Mouse (Mus musculus) kidney, embryonic 14.5 days (tissue): ENCODE measurements around the gene Esyt3. TPM values are rescaled to one million over a fixed set of nuclear protein-coding genes. Genes with fewer than 3 reads are reported as not detected.

Source experiments
- ATAC-seq: fragments of 200-750 bp; cut with Nextera tagmentation; 2 replicates; pipeline ENCODE4 v1.8.0; 2017; ENCODE audit warnings: moderate number of reproducible peaks, mild to moderate bottlenecking, moderate TSS enrichment, moderate library complexity; ENCODE audit not compliant: low FRiP score, low TSS enrichment
- H3K27ac ChIP-seq: fragments of 300-500 bp; sonication (generic); 2 replicates; pipeline ENCODE4 v1.5.1; 2014; ENCODE audit warnings: low read depth, mild to moderate bottlenecking, low read length, moderate library complexity, mixed read lengths
- H3K27me3 ChIP-seq: fragments of 300-500 bp; sonication (generic); 2 replicates; pipeline ENCODE4 v1.6.1; 2014; ENCODE audit warnings: mild to moderate bottlenecking, low read length; ENCODE audit not compliant: control insufficient read depth, insufficient read depth
- H3K36me3 ChIP-seq: fragments of 300-500 bp; sonication (generic); 2 replicates; pipeline ENCODE4 v1.6.1; 2014; ENCODE audit warnings: low read length, mixed read lengths; ENCODE audit not compliant: control insufficient read depth, insufficient read depth
- H3K4me1 ChIP-seq: fragments of 300-500 bp; sonication (generic); 2 replicates; pipeline ENCODE4 v1.6.1; 2014; ENCODE audit warnings: low read length, mixed read lengths; ENCODE audit not compliant: control insufficient read depth, insufficient read depth
- H3K4me2 ChIP-seq: fragments of 300-500 bp; sonication (generic); replicated peaks from 2 replicates; pipeline ENCODE4 v1.6.1; 2014; ENCODE audit warnings: low read depth, mild to moderate bottlenecking, low read length
- H3K4me3 ChIP-seq: fragments of 300-500 bp; sonication (generic); 2 replicates; pipeline ENCODE4 v1.5.1; 2014; ENCODE audit warnings: mild to moderate bottlenecking, low read length
- H3K9ac ChIP-seq: fragments of 300-500 bp; sonication (generic); 2 replicates; pipeline ENCODE4 v1.6.1; 2014; ENCODE audit warnings: low read depth, mild to moderate bottlenecking, low read length, moderate library complexity
- H3K9me3 ChIP-seq: fragments of 300-500 bp; sonication (generic); 2 replicates; pipeline ENCODE4 v1.6.1; 2016; ENCODE audit warnings: low read length; ENCODE audit not compliant: control insufficient read depth
- WGBS: fragments of 180-500 bp; shearing (Covaris S2); extraction: QIAGEN DNeasy Blood & Tissue Kit; methylation state at CpG from one replicate; pipeline ENCODE4 v1.1.7; 2014; 5-methylcytosine and 5-hydroxymethylcytosine counted together
- polyA plus RNA-seq: library from polyadenylated mRNA; unstranded; fragments of >200 nt; fragmentation: Nextera tagmentation; extraction: Ambion mirVana; gene quantifications from 2 replicates; pipeline ENCODE4 v1.2.1, GENCODE M21; 2014

Esyt3 gene
- polyA plus RNA-seq, 1 experiment from 2014 or later, result 0.76 TPM

- 59% methylated on average over 5 of the region's 5 CpGs for WGBS
- Histone ChIP-seq H3K9ac (no peak overlapping the region), H3K4me2 (no peak overlapping the region), H3K27ac (no peak overlapping the region), H3K4me3 (no peak overlapping the region), H3K9me3 (no peaks in the 10 kb centered on the region), H3K4me1 (no peaks in the 10 kb centered on the region), H3K36me3 (no peaks in the 10 kb centered on the region), H3K27me3 (no peaks in the 10 kb centered on the region)
- ATAC-seq, result no peak
Measured at GRCm38 (mm10) chr9:99390201-99390600, 31.8 kb upstream of the Esyt3 start.

DNA sequence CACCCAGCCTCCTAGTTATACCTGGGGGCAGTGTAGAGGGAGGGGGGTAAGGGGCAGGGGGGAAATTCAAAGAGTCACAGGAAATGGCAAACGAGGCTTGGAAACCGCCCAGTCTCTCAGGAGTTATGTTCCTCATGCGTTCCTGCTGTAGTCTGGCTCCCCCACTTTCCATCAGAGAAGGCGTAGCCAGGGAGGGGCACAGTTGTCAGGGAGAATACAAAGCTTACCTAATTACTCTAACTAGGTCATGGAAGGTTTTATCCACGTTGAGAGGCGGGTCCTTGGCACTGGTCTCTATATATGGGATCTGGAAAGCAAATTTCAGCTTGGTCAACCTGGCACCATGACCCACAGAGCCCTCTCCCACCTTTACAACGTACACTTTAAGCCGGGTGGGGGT lies 31.1 kb upstream of the Esyt3 start:
- Histone ChIP-seq H3K36me3 (no peaks in the 10 kb centered on the region), H3K4me1 (no peaks in the 10 kb centered on the region)
- 73% methylated on average over 8 of the region's 8 CpGs for WGBS

DNA sequence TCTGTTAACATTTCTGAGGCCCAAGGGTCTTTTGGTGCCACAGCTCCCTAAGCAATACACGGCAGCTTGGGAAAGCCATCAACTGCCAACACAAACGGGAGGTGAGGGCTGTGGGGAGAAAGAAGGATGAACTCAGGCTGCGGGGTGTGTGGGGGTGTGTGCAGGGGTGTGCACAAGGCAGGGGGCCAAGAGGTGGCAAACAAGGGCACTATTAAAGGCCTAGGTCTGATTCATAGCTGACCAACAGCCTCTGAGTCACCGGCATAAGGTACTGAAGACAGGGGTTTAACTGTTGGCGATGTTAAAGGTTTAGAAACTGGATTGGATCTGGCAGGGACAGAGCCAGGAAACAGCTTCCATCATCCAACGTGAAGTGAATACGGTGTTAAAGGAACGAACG lies 30.5 kb upstream of the Esyt3 start:
- Histone ChIP-seq H3K4me2 (no peak overlapping the region), H3K9ac (no peak overlapping the region), H3K4me3 (no peak overlapping the region), H3K27ac (no peak overlapping the region), H3K9me3 (no peaks in the 10 kb centered on the region), H3K36me3 (no peaks in the 10 kb centered on the region), H3K4me1 (no peaks in the 10 kb centered on the region), H3K27me3 (no peaks in the 10 kb centered on the region)
- 76% methylated on average over 9 of the region's 9 CpGs for WGBS
- no peak for ATAC-seq

More for the DNA sequence above, 31.1 kb upstream of the Esyt3 start:
- no peak overlapping the region for H3K4me2 ChIP-seq
- no peak overlapping the region for H3K27ac ChIP-seq
- ATAC-seq, result no peak
- H3K4me3 ChIP-seq, result no peak overlapping the region
- H3K9me3 ChIP-seq, result no peaks in the 10 kb centered on the region
- H3K9ac ChIP-seq, result no peak overlapping the region
- H3K27me3 ChIP-seq, result no peaks in the 10 kb centered on the region

DNA sequence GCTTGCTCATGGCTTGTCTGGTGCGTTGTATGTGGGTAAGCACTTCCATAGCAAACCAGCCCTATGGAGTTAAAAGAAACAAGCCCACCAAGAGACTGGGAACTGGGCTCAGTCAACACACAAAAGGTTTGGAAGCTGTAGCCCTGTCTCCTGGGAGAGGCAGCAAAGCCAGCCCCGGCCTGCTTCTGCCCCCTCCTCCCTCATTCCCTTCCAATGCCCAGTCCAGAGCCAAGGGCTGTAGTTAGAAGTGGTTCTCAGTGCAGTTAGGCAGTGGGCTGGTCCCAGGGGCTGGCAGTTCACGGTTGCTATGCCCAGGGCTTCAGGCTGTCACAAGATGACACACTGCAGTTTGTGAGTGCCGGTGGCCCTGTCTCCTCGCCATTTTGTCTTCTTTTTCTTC lies 29.7 kb upstream of the Esyt3 start:
- Histone ChIP-seq H3K27ac (no peak overlapping the region), H3K4me3 (no peak overlapping the region), H3K27me3 (no peaks in the 10 kb centered on the region), H3K9me3 (no peaks in the 10 kb centered on the region), H3K36me3 (no peaks in the 10 kb centered on the region), H3K9ac (no peak overlapping the region), H3K4me2 (no peak overlapping the region), H3K4me1 (no peaks in the 10 kb centered on the region)
- ATAC-seq, result no peak
- 79% methylated on average over 5 of the region's 5 CpGs for WGBS

DNA sequence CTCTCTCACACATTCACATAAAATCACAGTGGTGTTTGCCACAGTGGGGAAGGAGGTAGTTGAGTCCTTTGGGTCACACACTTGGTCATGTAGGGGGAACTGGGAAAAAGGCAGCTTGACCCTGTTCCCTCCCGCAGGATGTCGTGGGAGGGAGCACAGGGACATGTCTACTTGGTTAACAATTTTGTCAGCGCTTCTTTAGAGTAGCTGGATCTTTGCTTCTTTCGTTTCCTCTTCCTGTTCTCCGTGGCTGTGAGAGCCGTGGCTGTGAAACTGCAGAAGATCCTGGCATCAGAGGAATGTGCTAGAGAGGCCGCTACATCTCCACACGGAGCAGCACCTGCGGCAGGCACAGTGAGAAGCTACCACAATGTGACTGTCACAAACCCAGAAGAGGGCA lies 24.2 kb upstream of the Esyt3 start:
- H3K36me3 ChIP-seq, result no peaks in the 10 kb centered on the region
- ATAC-seq, result no peak
- H3K4me2 ChIP-seq, result no peak overlapping the region
- H3K27ac ChIP-seq, result no peak overlapping the region
- no peaks in the 10 kb centered on the region for H3K27me3 ChIP-seq
- 70% methylated on average over 9 of the region's 9 CpGs for WGBS
- no peak overlapping the region for H3K9ac ChIP-seq
- H3K4me1 ChIP-seq, result no peaks in the 10 kb centered on the region
- no peak overlapping the region for H3K4me3 ChIP-seq
- no peaks in the 10 kb centered on the region for H3K9me3 ChIP-seq

- 71% methylated on average over 5 of the region's 5 CpGs for WGBS
- ATAC-seq, result no peak
- Histone ChIP-seq H3K4me2 (no peak overlapping the region), H3K36me3 (no peaks in the 10 kb centered on the region), H3K9me3 (no peaks in the 10 kb centered on the region), H3K4me1 (no peaks in the 10 kb centered on the region), H3K27ac (no peak overlapping the region), H3K9ac (no peak overlapping the region), H3K27me3 (no peaks in the 10 kb centered on the region), H3K4me3 (no peak overlapping the region)
Measured at GRCm38 (mm10) chr9:99379194-99379593, 20.8 kb upstream of the Esyt3 start.

DNA sequence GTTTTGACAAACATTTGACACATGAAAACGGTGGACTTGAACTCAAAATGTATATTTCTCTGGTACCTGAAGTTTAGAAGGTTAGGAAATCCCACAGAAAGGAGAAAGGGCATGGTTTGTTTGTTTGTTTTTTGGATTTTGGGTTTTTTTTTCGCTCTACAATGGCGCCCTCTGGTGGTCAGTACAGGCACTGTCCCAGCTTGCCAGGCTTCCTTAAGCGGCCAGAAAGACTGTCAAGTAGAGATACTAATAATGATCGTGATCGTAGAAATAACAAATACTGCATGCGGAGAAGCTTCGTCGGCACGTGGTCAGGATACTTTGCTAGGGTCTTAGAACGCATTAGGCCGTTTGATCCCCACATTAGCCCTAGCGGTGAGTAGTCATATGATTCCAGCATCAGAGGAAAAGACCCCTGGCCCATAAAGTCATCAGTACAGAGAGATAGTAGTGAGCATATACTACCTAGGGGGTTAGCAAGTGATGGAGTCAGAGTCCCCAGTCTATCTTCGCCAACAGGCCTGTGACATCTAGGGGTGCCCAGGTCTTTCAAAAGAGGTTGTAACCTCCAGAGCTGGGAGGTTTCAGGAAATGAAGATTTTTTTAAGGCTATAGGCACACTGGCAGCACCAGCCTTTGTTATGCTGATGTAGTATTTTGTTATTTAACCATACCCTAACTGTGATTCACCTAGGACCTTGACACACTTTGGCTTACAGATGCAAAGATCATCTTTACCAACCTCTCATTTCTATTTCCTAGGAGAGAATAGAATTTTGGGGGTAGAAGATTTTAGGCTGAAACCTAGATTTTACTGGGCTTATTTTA lies 18.4 kb upstream of the Esyt3 start:
- no peak for ATAC-seq
- Histone ChIP-seq H3K4me1 (no peaks in the 10 kb centered on the region), H3K27me3 (no peaks in the 10 kb centered on the region), H3K4me3 (no peak overlapping the region), H3K9me3 (no peaks in the 10 kb centered on the region), H3K4me2 (no peak overlapping the region), H3K36me3 (no peaks in the 10 kb centered on the region), H3K27ac (no peak overlapping the region), H3K9ac (no peak overlapping the region)
- 11% methylated on average over 14 of the region's 14 CpGs for WGBS

DNA sequence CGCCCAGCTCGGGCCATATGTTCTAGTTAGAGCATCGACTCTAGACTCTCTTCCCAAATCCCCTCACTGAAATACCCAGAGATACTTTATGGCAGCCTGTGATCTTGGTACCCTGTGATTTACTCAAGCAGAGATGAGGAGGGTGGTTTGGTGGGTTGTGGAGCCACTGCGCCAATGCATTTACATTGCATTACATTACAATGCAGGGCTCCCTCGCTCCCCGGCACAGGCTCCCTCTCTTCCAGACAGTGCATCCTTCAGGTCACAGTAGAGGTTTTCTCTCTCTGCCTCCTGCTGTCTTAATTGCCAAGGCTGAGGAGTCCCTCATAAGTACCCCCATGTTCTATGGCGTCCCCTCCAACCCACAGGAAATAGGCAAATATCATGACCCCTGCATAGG lies 10.1 kb upstream of the Esyt3 start:
- 59% methylated on average over 7 of the region's 7 CpGs for WGBS
- Histone ChIP-seq H3K4me2 (no peak overlapping the region), H3K9ac (no peak overlapping the region), H3K36me3 (no peaks in the 10 kb centered on the region), H3K4me3 (no peak overlapping the region), H3K4me1 (no peaks in the 10 kb centered on the region), H3K27ac (no peak overlapping the region), H3K9me3 (no peaks in the 10 kb centered on the region), H3K27me3 (no peaks in the 10 kb centered on the region)
- no peak for ATAC-seq

- H3K27ac ChIP-seq, result no peak overlapping the region
- H3K27me3 ChIP-seq, result no peaks in the 10 kb centered on the region
- no peak for ATAC-seq
- no peaks in the 10 kb centered on the region for H3K36me3 ChIP-seq
- H3K4me2 ChIP-seq, result no peak overlapping the region
- WGBS, result 83% methylated on average over 3 of the region's 3 CpGs
- no peaks in the 10 kb centered on the region for H3K9me3 ChIP-seq
- no peak overlapping the region for H3K9ac ChIP-seq
- no peaks in the 10 kb centered on the region for H3K4me1 ChIP-seq
- H3K4me3 ChIP-seq, result no peak overlapping the region
Measured at GRCm38 (mm10) chr9:99365906-99366305, 7.5 kb upstream of the Esyt3 start.
